Mouse (Mus musculus): ENCODE measurements around the gene Tbc1d8. TPM values are rescaled to one million over a fixed set of nuclear protein-coding genes. Genes with fewer than 3 reads are reported as not detected.

Gene Tbc1d8
- polyA plus RNA-seq, 1 experiment from 2014 or later, result 13.2 TPM

GRCm38 (mm10) chr1:39340647-39341046 is 137.9 kb downstream of the Tbc1d8 start:
- Histone ChIP-seq H3K4me2 (ENCODE audit: low read length) (no peak overlapping the region), H3K27me3 (ENCODE audit: control insufficient read depth, insufficient read depth, low read length) (no peaks in the 10 kb centered on the region), H3K9ac (ENCODE audit: low read length) (no peak overlapping the region), H3K4me1 (ENCODE audit: control insufficient read depth in 2 of 2, insufficient read depth in 2 of 2, low read length in 2 of 2) (peaks cover 2 to 8% of the 10 kb centered on the region in 2 experiments), H3K4me3 (ENCODE audit: control insufficient read depth in 1 of 2, insufficient read depth in 1 of 2, low read depth in 1 of 2, low read length in 2 of 2) (no peak overlapping the region), H3K36me3 (ENCODE audit: control insufficient read depth, insufficient read depth, low read length) (no peaks in the 10 kb centered on the region), H3K27ac (replicated peaks in 1 of 2; ENCODE audit: control insufficient read depth in 1 of 2, insufficient read depth in 1 of 2, low read depth in 2 of 2, low read length in 2 of 2) (no peak overlapping the region), H3K9me3 (ENCODE audit: control insufficient read depth, low read length) (no peaks in the 10 kb centered on the region)
- 19% methylated on average over 8 of the region's 8 CpGs for WGBS
- ATAC-seq (ENCODE audit: insufficient number of reproducible peaks, insufficient read depth, low FRiP score, low read depth), result no peak; the same call in 1 of the 2 replicates

GRCm38 (mm10) chr1:39340156-39340555 is 138.4 kb downstream of the Tbc1d8 start:
- H3K4me1 ChIP-seq (ENCODE audit: control insufficient read depth in 2 of 2, insufficient read depth in 2 of 2, low read length in 2 of 2), result peaks cover 2 to 10% of the 10 kb centered on the region in 2 experiments
- no peak for ATAC-seq (ENCODE audit: insufficient number of reproducible peaks, insufficient read depth, low FRiP score, low read depth)
- H3K27ac ChIP-seq (replicated peaks in 1 of 2; ENCODE audit: control insufficient read depth in 1 of 2, insufficient read depth in 1 of 2, low read depth in 2 of 2, low read length in 2 of 2), result no peak overlapping the region
- H3K27me3 ChIP-seq (ENCODE audit: control insufficient read depth, insufficient read depth, low read length), result no peaks in the 10 kb centered on the region
- no peak overlapping the region for H3K4me2 ChIP-seq (ENCODE audit: low read length)
- H3K36me3 ChIP-seq (ENCODE audit: control insufficient read depth, insufficient read depth, low read length), result no peaks in the 10 kb centered on the region
- no peak overlapping the region for H3K9ac ChIP-seq (ENCODE audit: low read length)
- WGBS, result 38% methylated on average over 6 of the region's 6 CpGs
- no peak overlapping the region for H3K4me3 ChIP-seq (ENCODE audit: control insufficient read depth in 1 of 2, insufficient read depth in 1 of 2, low read depth in 1 of 2, low read length in 2 of 2)
- H3K9me3 ChIP-seq (ENCODE audit: control insufficient read depth, low read length), result no peaks in the 10 kb centered on the region

- WGBS, result 64% methylated on average over 5 of the region's 5 CpGs
- Histone ChIP-seq H3K27me3 (ENCODE audit: control insufficient read depth, insufficient read depth, low read length) (no peaks in the 10 kb centered on the region), H3K4me1 (ENCODE audit: control insufficient read depth in 2 of 2, insufficient read depth in 2 of 2, low read length in 2 of 2) (peaks cover 2 to 10% of the 10 kb centered on the region in 2 experiments), H3K36me3 (ENCODE audit: control insufficient read depth, insufficient read depth, low read length) (no peaks in the 10 kb centered on the region), H3K4me3 (ENCODE audit: control insufficient read depth in 1 of 2, insufficient read depth in 1 of 2, low read depth in 1 of 2, low read length in 2 of 2) (no peak overlapping the region), H3K9me3 (ENCODE audit: control insufficient read depth, low read length) (no peaks in the 10 kb centered on the region), H3K27ac (replicated peaks in 1 of 2; ENCODE audit: control insufficient read depth in 1 of 2, insufficient read depth in 1 of 2, low read depth in 2 of 2, low read length in 2 of 2) (no peak overlapping the region), H3K9ac (ENCODE audit: low read length) (no peak overlapping the region), H3K4me2 (ENCODE audit: low read length) (no peak overlapping the region)
- ATAC-seq (ENCODE audit: insufficient number of reproducible peaks, insufficient read depth, low FRiP score, low read depth), result no peak
These were observed 139.1 kb downstream of the Tbc1d8 start for GRCm38 (mm10) chr1:39339455-39339854.

DNA sequence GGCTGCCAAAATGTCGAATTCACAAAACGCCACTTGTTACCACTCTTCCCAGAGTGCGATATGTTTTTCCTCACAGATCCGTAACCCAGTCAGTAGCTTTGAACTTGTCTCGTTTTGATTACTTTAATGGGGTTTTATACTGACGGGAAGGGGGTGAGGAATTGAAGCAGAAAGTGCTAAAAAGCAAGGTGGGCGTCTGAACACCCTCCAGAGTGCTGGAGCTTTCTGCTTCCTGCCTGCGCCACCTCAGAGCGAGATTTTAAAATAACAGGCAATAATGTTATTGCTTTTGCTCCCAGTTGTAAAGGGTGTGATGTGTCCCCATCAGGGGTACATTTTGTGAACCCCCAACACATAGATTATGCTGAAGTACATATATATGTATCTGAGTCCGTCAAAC is 139.7 kb downstream of the Tbc1d8 start:
- Histone ChIP-seq H3K27me3 (ENCODE audit: control insufficient read depth, insufficient read depth, low read length) (no peaks in the 10 kb centered on the region), H3K4me2 (ENCODE audit: low read length) (no peak overlapping the region), H3K27ac (replicated peaks in 1 of 2; ENCODE audit: control insufficient read depth in 1 of 2, insufficient read depth in 1 of 2, low read depth in 2 of 2, low read length in 2 of 2) (no peak overlapping the region)

GRCm38 (mm10) chr1:39336788-39337187 is 141.8 kb downstream of the Tbc1d8 start:
- H3K27me3 ChIP-seq (ENCODE audit: control insufficient read depth, insufficient read depth, low read length), result no peaks in the 10 kb centered on the region
- 81% methylated on average over 8 of the region's 8 CpGs for WGBS
- no peaks in the 10 kb centered on the region for H3K9me3 ChIP-seq (ENCODE audit: control insufficient read depth, low read length)
- no peak overlapping the region for H3K4me2 ChIP-seq (ENCODE audit: low read length)
- no peaks in the 10 kb centered on the region for H3K36me3 ChIP-seq (ENCODE audit: control insufficient read depth, insufficient read depth, low read length)
- no peak overlapping the region for H3K9ac ChIP-seq (ENCODE audit: low read length)
- H3K4me1 ChIP-seq (ENCODE audit: control insufficient read depth in 2 of 2, insufficient read depth in 2 of 2, low read length in 2 of 2), result peaks cover 4 to 18% of the 10 kb centered on the region in 2 experiments
- no peak overlapping the region for H3K4me3 ChIP-seq (ENCODE audit: control insufficient read depth in 1 of 2, insufficient read depth in 1 of 2, low read depth in 1 of 2, low read length in 2 of 2)
- no peak for ATAC-seq (ENCODE audit: insufficient number of reproducible peaks, insufficient read depth, low FRiP score, low read depth)
- H3K27ac ChIP-seq (replicated peaks in 1 of 2; ENCODE audit: control insufficient read depth in 1 of 2, insufficient read depth in 1 of 2, low read depth in 2 of 2, low read length in 2 of 2), result no peak overlapping the region

More for the DNA sequence above, 139.7 kb downstream of the Tbc1d8 start:
- Histone ChIP-seq H3K4me3 (ENCODE audit: control insufficient read depth in 1 of 2, insufficient read depth in 1 of 2, low read depth in 1 of 2, low read length in 2 of 2) (no peak overlapping the region), H3K36me3 (ENCODE audit: control insufficient read depth, insufficient read depth, low read length) (no peaks in the 10 kb centered on the region), H3K9ac (ENCODE audit: low read length) (no peak overlapping the region), H3K9me3 (ENCODE audit: control insufficient read depth, low read length) (no peaks in the 10 kb centered on the region), H3K4me1 (ENCODE audit: control insufficient read depth in 2 of 2, insufficient read depth in 2 of 2, low read length in 2 of 2) (peaks cover 2 to 10% of the 10 kb centered on the region in 2 experiments)
- 73% methylated on average over 10 of the region's 10 CpGs for WGBS
- no peak for ATAC-seq (ENCODE audit: insufficient number of reproducible peaks, insufficient read depth, low FRiP score, low read depth)

DNA sequence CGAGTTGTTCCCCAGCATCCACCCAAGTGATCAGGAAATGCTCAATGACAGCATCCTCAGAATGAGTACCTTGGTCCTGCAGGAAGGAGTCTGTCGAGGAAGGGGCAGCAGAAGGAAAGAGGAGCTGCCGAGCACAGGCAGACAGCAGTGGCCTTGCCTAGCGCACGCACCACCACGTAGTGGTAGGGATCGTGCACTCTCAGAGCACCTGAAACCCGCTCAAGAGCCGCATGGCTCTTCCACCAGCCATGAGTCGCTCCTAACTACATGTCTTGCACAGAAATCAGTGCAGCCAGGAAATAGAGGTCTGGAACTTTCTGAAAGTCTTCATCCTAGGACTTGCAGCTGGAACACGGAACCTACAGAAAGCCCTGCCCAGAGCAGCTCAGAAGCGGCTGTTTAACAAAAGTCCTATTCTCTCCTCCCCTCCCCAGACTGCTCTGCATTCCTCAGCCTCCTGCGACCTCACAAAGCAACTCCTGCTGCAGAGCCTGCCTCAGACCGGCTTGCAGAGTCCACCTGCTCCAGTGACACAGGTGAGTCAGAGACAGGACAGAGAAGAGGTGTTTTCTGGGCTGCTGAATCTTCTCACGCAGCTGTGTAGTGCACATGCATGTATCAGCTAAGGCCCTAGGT is 142.9 kb downstream of the Tbc1d8 start:
- no peak for ATAC-seq (ENCODE audit: insufficient number of reproducible peaks, insufficient read depth, low FRiP score, low read depth)
- Histone ChIP-seq H3K36me3 (ENCODE audit: control insufficient read depth, insufficient read depth, low read length) (no peaks in the 10 kb centered on the region), H3K27me3 (ENCODE audit: control insufficient read depth, insufficient read depth, low read length) (no peaks in the 10 kb centered on the region), H3K4me2 (ENCODE audit: low read length) (no peak overlapping the region), H3K27ac (replicated peaks in 1 of 2; ENCODE audit: control insufficient read depth in 1 of 2, insufficient read depth in 1 of 2, low read depth in 2 of 2, low read length in 2 of 2) (no peak overlapping the region), H3K4me3 (ENCODE audit: control insufficient read depth in 1 of 2, insufficient read depth in 1 of 2, low read depth in 1 of 2, low read length in 2 of 2) (no peak overlapping the region), H3K4me1 (ENCODE audit: control insufficient read depth in 2 of 2, insufficient read depth in 2 of 2, low read length in 2 of 2) (peaks cover 12 to 28% of the 10 kb centered on the region in 2 experiments), H3K9ac (ENCODE audit: low read length) (no peak overlapping the region), H3K9me3 (ENCODE audit: control insufficient read depth, low read length) (no peaks in the 10 kb centered on the region)
- WGBS, result 30% methylated on average over 15 of the region's 15 CpGs

DNA sequence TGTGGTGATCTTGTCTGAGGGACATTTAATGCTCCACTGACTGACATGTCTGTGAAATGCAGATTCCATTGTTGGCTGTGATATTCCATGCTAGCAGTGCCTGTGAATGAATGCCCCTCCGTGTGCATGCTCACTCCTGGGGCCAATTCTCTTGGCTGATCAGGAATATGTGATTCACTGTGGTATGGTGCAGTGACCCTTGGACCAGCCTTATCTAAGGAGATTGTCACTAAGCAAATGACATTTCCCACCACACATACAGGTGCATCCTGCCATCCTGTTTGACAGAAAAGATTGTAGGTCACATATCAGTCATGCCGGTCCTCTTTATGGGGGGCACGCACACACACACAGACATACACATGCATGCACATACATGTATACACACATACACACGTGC is 146.1 kb downstream of the Tbc1d8 start:
- H3K27ac ChIP-seq (replicated peaks in 1 of 2; ENCODE audit: control insufficient read depth in 1 of 2, insufficient read depth in 1 of 2, low read depth in 2 of 2, low read length in 2 of 2), result no peak overlapping the region
- H3K36me3 ChIP-seq (ENCODE audit: control insufficient read depth, insufficient read depth, low read length), result no peaks in the 10 kb centered on the region
- 73% methylated on average over 4 of the region's 4 CpGs for WGBS
- H3K4me1 ChIP-seq (ENCODE audit: control insufficient read depth in 2 of 2, insufficient read depth in 2 of 2, low read length in 2 of 2), result peaks cover 18 to 46% of the 10 kb centered on the region in 2 experiments
- no peaks in the 10 kb centered on the region for H3K27me3 ChIP-seq (ENCODE audit: control insufficient read depth, insufficient read depth, low read length)
- no peak overlapping the region for H3K4me3 ChIP-seq (ENCODE audit: control insufficient read depth in 1 of 2, insufficient read depth in 1 of 2, low read depth in 1 of 2, low read length in 2 of 2)
- H3K9ac ChIP-seq (ENCODE audit: low read length), result no peak overlapping the region
- H3K4me2 ChIP-seq (ENCODE audit: low read length), result no peak overlapping the region
- no peaks in the 10 kb centered on the region for H3K9me3 ChIP-seq (ENCODE audit: control insufficient read depth, low read length)
- no peak for ATAC-seq (ENCODE audit: insufficient number of reproducible peaks, insufficient read depth, low FRiP score, low read depth)

Measured in heart, embryonic 14.5 days (tissue).